Mouse (Mus musculus): Measurements from ENCODE around the gene Gja3. TPM values are rescaled to one million over a fixed set of nuclear protein-coding genes. Genes with fewer than 3 reads are reported as not detected.
"Not testable (repeated sequence)": the region's sequence is repeated elsewhere in the genome, so short reads cannot be mapped to it uniquely, and the experiment has no call there.

Gene Gja3
- polyA plus RNA-seq, 1 experiment from 2014 or later: 0.44 TPM

DNA sequence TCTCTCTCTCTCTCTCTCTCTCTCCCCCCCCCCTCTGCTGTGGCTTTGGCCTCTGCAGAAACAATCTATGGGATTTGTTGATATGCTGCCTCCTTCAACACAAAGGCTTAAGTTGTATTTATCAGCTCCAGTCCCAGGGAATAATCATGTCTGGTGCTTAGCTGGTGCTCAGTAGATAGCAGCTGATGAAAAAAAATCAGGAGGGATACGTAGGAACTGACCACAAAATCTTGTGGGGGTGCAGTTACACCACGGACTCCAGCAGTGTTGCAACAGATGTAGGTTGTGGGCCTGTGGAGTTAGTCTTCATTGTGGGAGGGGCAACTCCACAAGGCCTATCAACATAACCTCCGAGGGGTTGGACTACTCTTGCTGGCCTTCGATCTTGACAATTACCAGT, 38.0 kb upstream of the Gja3 start:
- Histone ChIP-seq H3K9ac (ENCODE audit: low read length) (no peak overlapping the region), H3K9me3 (ENCODE audit: control insufficient read depth, low read length) (no peaks in the 10 kb centered on the region), H3K36me3 (ENCODE audit: control insufficient read depth, insufficient read depth, low read length) (no peaks in the 10 kb centered on the region), H3K27me3 (ENCODE audit: control insufficient read depth, insufficient read depth, low read length) (no peaks in the 10 kb centered on the region), H3K4me1 (ENCODE audit: control insufficient read depth, insufficient read depth, low read length) (no peaks in the 10 kb centered on the region), H3K27ac (ENCODE audit: low read depth, low read length) (no peak overlapping the region), H3K4me3 (ENCODE audit: low read depth, low read length) (no peak overlapping the region), H3K4me2 (no peak overlapping the region)
- DNase-seq (ENCODE audit: low spot score, missing footprints) (no peak), ATAC-seq (ENCODE audit: low FRiP score) (no peak)
- WGBS: 83% methylated on average over 4 of the region's 4 CpGs

DNA sequence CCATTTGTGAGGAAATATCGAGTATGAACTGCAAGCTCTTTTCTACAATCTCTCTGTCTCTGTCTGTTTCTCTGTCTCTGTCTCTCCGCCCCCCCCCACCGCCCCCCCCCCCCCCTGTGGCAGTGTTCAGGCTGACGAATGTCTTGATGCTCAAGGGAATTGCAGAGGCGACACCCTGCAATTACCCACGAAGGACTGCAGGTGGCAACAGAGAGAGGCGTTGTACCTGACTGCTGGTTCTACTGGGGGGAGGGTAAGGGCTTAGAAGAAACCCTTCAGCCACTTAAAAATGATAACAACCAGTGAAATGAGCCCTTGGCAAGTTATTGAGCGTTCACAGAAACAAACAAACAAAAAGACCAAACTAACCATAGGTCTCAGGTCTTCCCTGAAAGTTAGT, 35.1 kb upstream of the Gja3 start:
- Histone ChIP-seq H3K9me3 (ENCODE audit: control insufficient read depth, low read length) (no peaks in the 10 kb centered on the region), H3K9ac (ENCODE audit: low read length) (no peak overlapping the region), H3K36me3 (ENCODE audit: control insufficient read depth, insufficient read depth, low read length) (no peaks in the 10 kb centered on the region), H3K4me2 (no peak overlapping the region), H3K4me3 (ENCODE audit: low read depth, low read length) (no peak overlapping the region), H3K27me3 (ENCODE audit: control insufficient read depth, insufficient read depth, low read length) (no peaks in the 10 kb centered on the region), H3K27ac (ENCODE audit: low read depth, low read length) (no peak overlapping the region), H3K4me1 (ENCODE audit: control insufficient read depth, insufficient read depth, low read length) (no peaks in the 10 kb centered on the region)
- 8% methylated on average over 7 of the region's 8 CpGs for WGBS
- DNase-seq (ENCODE audit: low spot score, missing footprints) (no peak), ATAC-seq (ENCODE audit: low FRiP score) (no peak)

DNA sequence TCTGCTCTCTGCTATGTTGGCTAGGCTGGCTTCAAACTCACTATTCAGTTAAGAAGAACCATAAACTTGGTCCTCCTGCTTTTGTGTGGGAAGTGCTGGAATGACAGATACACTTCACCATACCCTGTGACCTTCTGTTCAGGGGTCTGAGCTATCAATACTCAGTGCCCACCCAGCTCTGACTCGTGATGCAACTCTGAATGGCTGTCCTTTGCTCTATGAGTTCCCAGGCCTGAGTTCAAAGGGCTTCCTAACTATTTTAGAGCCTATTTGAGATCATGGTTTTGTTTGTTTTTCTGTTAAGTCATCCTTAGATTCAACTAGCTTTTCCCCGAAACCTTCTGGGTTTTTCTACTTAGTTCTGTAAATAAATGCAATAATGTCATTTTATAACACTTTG, 32.1 kb upstream of the Gja3 start:
- no peak overlapping the region for H3K9ac ChIP-seq (ENCODE audit: low read length)
- no peaks in the 10 kb centered on the region for H3K9me3 ChIP-seq (ENCODE audit: control insufficient read depth, low read length)
- H3K4me3 ChIP-seq (ENCODE audit: low read depth, low read length): no peak overlapping the region
- H3K4me1 ChIP-seq (ENCODE audit: control insufficient read depth, insufficient read depth, low read length): no peaks in the 10 kb centered on the region
- no peaks in the 10 kb centered on the region for H3K36me3 ChIP-seq (ENCODE audit: control insufficient read depth, insufficient read depth, low read length)
- no peaks in the 10 kb centered on the region for H3K27me3 ChIP-seq (ENCODE audit: control insufficient read depth, insufficient read depth, low read length)
- no peak for ATAC-seq (ENCODE audit: low FRiP score)
- H3K27ac ChIP-seq (ENCODE audit: low read depth, low read length): no peak overlapping the region
- 66% methylated on average over 2 of the region's 2 CpGs for WGBS
- H3K4me2 ChIP-seq: no peak overlapping the region
- DNase-seq (ENCODE audit: low spot score, missing footprints): no peak

DNA sequence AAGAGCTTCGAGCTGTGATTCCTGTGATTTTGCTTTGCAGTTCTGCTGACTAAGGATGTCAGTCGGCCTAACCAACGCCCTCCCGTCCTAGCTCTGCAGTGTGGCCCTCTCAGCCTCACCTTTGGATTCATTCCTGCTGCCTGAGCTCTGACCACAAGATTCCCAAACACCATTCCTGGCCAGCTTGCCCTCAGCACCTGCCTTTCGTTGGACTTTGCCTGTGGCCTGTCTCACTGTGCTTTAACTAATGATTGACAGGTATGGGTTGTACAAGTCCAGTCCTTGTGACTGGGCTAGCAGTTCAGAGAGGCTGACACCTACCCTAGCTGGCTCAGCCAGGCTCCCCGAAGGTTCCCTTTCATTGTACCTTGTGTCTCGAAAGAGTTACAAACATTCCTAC, 31.2 kb upstream of the Gja3 start:
- Histone ChIP-seq H3K4me1 (ENCODE audit: control insufficient read depth, insufficient read depth, low read length) (no peaks in the 10 kb centered on the region), H3K27ac (ENCODE audit: low read depth, low read length) (no peak overlapping the region), H3K4me3 (ENCODE audit: low read depth, low read length) (no peak overlapping the region), H3K9ac (ENCODE audit: low read length) (no peak overlapping the region), H3K4me2 (no peak overlapping the region), H3K27me3 (ENCODE audit: control insufficient read depth, insufficient read depth, low read length) (no peaks in the 10 kb centered on the region), H3K9me3 (ENCODE audit: control insufficient read depth, low read length) (no peaks in the 10 kb centered on the region), H3K36me3 (ENCODE audit: control insufficient read depth, insufficient read depth, low read length) (no peaks in the 10 kb centered on the region)
- WGBS: 84% methylated on average over 7 of the region's 7 CpGs
- no peak for ATAC-seq (ENCODE audit: low FRiP score)
- no peak for DNase-seq (ENCODE audit: low spot score, missing footprints)

DNA sequence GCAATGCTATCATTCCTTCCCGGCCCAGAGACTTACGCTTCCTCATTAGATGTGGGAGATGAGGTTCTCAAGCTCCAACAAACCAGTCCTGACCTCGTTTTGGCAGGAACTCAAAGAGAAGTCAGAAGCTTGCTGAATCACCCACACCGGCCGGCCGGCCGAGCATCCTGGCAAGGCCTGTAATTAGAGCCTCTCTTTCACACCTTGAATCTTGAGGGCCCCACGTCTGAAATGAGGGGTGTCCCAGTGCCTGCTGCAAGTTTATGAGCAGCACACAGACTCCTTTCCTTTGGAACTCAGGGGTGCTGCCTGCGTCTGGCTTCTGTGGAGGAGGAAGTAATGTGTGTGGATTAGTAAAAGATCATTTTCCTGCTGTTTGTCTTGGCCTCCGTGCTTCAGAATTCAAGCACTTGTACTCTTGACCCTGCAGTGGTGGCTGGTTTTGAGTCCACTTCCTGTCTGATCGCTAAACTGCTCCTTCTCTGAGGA, 26.3 kb upstream of the Gja3 start:
- Histone ChIP-seq H3K4me1 (ENCODE audit: control insufficient read depth, insufficient read depth, low read length) (no peaks in the 10 kb centered on the region), H3K4me3 (ENCODE audit: low read depth, low read length) (no peak overlapping the region), H3K27me3 (ENCODE audit: control insufficient read depth, insufficient read depth, low read length) (no peaks in the 10 kb centered on the region), H3K27ac (ENCODE audit: low read depth, low read length) (no peak overlapping the region), H3K9ac (ENCODE audit: low read length) (no peak overlapping the region), H3K36me3 (ENCODE audit: control insufficient read depth, insufficient read depth, low read length) (no peaks in the 10 kb centered on the region), H3K4me2 (no peak overlapping the region), H3K9me3 (ENCODE audit: control insufficient read depth, low read length) (no peaks in the 10 kb centered on the region)
- ATAC-seq (ENCODE audit: low FRiP score) (no peak), DNase-seq (ENCODE audit: low spot score, missing footprints) (no peak)
- 75% methylated on average over 11 of the region's 11 CpGs for whole genome bisulfite sequencing

DNA sequence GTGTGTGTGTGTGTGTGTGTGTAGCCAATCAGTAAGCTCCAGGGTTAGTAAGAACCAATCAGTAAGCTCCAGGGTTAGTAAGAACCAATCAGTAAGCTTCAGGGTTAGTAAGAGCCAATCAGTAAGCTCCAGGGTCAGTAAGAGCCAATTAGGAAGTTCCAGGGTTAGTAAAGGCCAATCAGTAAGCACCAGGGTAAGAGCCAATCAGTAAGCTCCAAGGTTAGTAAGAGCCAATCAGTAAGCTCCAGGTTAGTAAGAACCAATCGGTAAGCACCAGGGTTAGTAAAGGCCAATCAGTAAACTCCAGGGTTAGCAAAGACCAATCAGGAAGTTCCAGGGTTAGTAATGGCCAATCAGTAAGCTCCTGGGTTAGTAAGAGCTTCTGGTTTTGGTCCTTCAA, 25.0 kb upstream of the Gja3 start:
- DNase-seq (ENCODE audit: low spot score, missing footprints) (peak; percentile 47), ATAC-seq (ENCODE audit: low FRiP score) (no peak)
- H3K4me2 ChIP-seq: no peak overlapping the region
- H3K9me3 ChIP-seq (ENCODE audit: control insufficient read depth, low read length): no peaks in the 10 kb centered on the region
- no peak overlapping the region for H3K27ac ChIP-seq (ENCODE audit: low read depth, low read length)
- H3K4me1 ChIP-seq (ENCODE audit: control insufficient read depth, insufficient read depth, low read length): no peaks in the 10 kb centered on the region
- no peaks in the 10 kb centered on the region for H3K36me3 ChIP-seq (ENCODE audit: control insufficient read depth, insufficient read depth, low read length)
- H3K4me3 ChIP-seq (ENCODE audit: low read depth, low read length): no peak overlapping the region
- 97% methylated on average over 1 of the region's 1 CpGs for WGBS
- H3K27me3 ChIP-seq (ENCODE audit: control insufficient read depth, insufficient read depth, low read length): no peaks in the 10 kb centered on the region
- no peak overlapping the region for H3K9ac ChIP-seq (ENCODE audit: low read length)

DNA sequence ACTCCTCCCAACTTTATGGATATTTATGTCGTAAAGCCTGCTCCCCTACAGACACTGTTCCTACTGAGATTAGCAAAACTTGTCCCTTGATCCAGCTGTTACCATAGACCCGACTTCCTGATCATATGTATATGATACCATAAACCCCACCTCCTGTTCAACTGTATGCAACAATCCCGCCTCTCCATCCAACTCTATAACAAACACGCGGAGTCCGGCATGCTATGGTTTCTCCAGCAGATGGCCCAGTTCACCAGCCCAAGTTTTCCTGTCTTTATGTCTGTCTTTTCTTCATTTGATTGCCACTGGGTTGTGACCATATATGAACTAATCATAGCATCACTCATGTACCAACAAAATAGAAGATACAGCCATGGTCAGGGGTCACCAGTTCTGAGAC, 17.6 kb upstream of the Gja3 start:
- no peaks in the 10 kb centered on the region for H3K4me1 ChIP-seq (ENCODE audit: control insufficient read depth, insufficient read depth, low read length)
- 87% methylated on average over 6 of the region's 6 CpGs for WGBS
- no peak overlapping the region for H3K4me2 ChIP-seq
- H3K4me3 ChIP-seq (ENCODE audit: low read depth, low read length): no peak overlapping the region
- no peak overlapping the region for H3K27ac ChIP-seq (ENCODE audit: low read depth, low read length)
- no peak overlapping the region for H3K9ac ChIP-seq (ENCODE audit: low read length)
- H3K9me3 ChIP-seq (ENCODE audit: control insufficient read depth, low read length): no peaks in the 10 kb centered on the region
- ATAC-seq (ENCODE audit: low FRiP score) (no peak), DNase-seq (ENCODE audit: low spot score, missing footprints) (peak; percentile 2)
- no peaks in the 10 kb centered on the region for H3K36me3 ChIP-seq (ENCODE audit: control insufficient read depth, insufficient read depth, low read length)
- no peaks in the 10 kb centered on the region for H3K27me3 ChIP-seq (ENCODE audit: control insufficient read depth, insufficient read depth, low read length)

DNA sequence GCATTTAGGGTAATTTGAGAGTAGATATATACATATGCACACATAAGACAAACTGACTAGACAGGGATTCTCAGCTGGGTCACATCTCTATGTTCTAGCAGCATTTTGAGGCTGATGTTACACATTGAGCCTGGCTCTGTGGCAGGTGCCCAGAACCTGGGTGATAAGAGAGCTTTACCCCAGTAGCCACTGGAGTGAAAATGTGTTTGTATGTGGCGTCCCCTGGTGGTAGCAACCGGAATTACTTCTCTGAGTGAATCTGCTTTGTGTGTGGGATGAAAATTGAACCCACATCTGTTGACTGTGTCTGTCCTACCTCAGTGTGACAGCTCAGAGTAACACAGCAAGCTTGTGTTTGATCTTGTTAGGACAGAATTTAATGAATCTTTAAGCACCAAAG, 12.0 kb upstream of the Gja3 start:
- not testable (repeated sequence) for H3K4me2 ChIP-seq; H3K27me3 ChIP-seq (ENCODE audit: control insufficient read depth, insufficient read depth, low read length); H3K4me3 ChIP-seq (ENCODE audit: low read depth, low read length); ATAC-seq (ENCODE audit: low FRiP score); H3K4me1 ChIP-seq (ENCODE audit: control insufficient read depth, insufficient read depth, low read length); H3K9me3 ChIP-seq (ENCODE audit: control insufficient read depth, low read length); H3K9ac ChIP-seq (ENCODE audit: low read length); H3K36me3 ChIP-seq (ENCODE audit: control insufficient read depth, insufficient read depth, low read length); H3K27ac ChIP-seq (ENCODE audit: low read depth, low read length)
- peak; percentile 96 for DNase-seq (ENCODE audit: low spot score, missing footprints)
- 0% methylated on average over 2 of the region's 2 CpGs for WGBS

DNA sequence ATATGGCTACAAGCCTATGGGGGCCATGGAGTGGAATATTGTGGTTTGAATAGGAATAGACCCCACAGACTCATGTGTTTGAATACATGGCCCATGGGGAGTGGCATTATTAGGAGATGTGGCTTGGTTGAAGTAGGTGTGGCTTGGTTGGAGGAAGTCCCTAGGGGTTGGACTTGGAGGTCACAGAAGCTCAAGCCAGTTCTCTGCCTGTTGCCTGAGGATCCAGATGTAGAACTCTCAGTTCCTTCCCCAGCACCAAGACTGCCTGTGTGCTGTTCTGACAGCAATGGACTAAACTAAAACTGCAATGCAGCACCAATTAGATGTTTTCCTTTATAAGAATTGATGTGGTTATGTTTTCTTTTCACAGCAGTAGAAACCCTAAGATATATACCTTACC, 8.2 kb upstream of the Gja3 start:
- H3K9me3 ChIP-seq (ENCODE audit: control insufficient read depth, low read length): no peaks in the 10 kb centered on the region
- H3K4me3 ChIP-seq (ENCODE audit: low read depth, low read length): no peak overlapping the region
- ATAC-seq (ENCODE audit: low FRiP score) (no peak), DNase-seq (ENCODE audit: low spot score, missing footprints) (no peak)
- no peaks in the 10 kb centered on the region for H3K4me1 ChIP-seq (ENCODE audit: control insufficient read depth, insufficient read depth, low read length)
- H3K27ac ChIP-seq (ENCODE audit: low read depth, low read length): no peak overlapping the region
- H3K9ac ChIP-seq (ENCODE audit: low read length): no peak overlapping the region
- H3K36me3 ChIP-seq (ENCODE audit: control insufficient read depth, insufficient read depth, low read length): no peaks in the 10 kb centered on the region
- no peaks in the 10 kb centered on the region for H3K27me3 ChIP-seq (ENCODE audit: control insufficient read depth, insufficient read depth, low read length)
- H3K4me2 ChIP-seq: no peak overlapping the region

DNA sequence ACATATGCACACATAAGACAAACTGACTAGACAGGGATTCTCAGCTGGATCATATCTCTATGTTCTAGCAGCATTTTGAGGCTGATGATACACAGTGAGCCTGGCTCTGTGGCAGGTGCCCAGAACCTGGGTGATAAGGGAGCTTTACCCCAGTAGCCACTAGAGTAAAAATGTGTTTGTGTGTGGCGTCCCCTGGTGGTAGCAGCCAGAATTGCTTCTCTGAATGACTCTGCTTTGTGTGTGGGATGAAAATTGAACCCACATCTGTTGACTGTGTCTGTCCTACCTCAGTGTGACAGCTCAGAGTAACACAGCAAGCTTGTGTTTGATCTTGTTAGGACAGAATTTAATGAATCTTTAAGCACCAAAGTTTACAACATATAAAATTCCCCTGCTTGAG, 2.2 kb upstream of the Gja3 start:
- not testable (repeated sequence) for H3K4me3 ChIP-seq (ENCODE audit: low read depth, low read length); H3K36me3 ChIP-seq (ENCODE audit: control insufficient read depth, insufficient read depth, low read length); H3K27ac ChIP-seq (ENCODE audit: low read depth, low read length); H3K9ac ChIP-seq (ENCODE audit: low read length); H3K9me3 ChIP-seq (ENCODE audit: control insufficient read depth, low read length); H3K4me2 ChIP-seq; H3K4me1 ChIP-seq (ENCODE audit: control insufficient read depth, insufficient read depth, low read length)
- peak; percentile 33; the same call in 1 of the 2 replicates for ATAC-seq (ENCODE audit: low FRiP score)
- peak; percentile 98 for DNase-seq (ENCODE audit: low spot score, missing footprints)
- 0% methylated on average over 1 of the region's 1 CpGs for WGBS
- peaks cover 39% of the 10 kb centered on the region for H3K27me3 ChIP-seq (ENCODE audit: control insufficient read depth, insufficient read depth, low read length)

All from midbrain, embryonic 11.5 days (tissue).